Mouse (Mus musculus) CH12.LX (cell line): ENCODE measurements around the gene 4930469K13Rik.

ENCODE experiments used
- CTCF ChIP-seq, 2 experiments: IDR thresholded peaks in 1 of 2; conservative IDR thresholded peaks in 1 of 2; 2 replicates each; pipeline ENCODE4 v1.5.1; 2011 to 2012; ENCODE audit warnings: low read depth in 2 of 2, low read length in 2 of 2, improper control_type of control experiment in 1 of 2, inconsistent platforms in 1 of 2, mild to moderate bottlenecking in 1 of 2, moderate library complexity in 1 of 2
- EP300 ChIP-seq: IDR thresholded peaks from 2 replicates; pipeline ENCODE4 v1.6.1; 2011; ENCODE audit warnings: low read length, improper control_type of control experiment
- ZNF384 ChIP-seq: IDR thresholded peaks from 2 replicates; pipeline ENCODE4 v1.6.1; 2012; ENCODE audit warnings: low read depth, low read length, improper control_type of control experiment, inconsistent platforms

DNA sequence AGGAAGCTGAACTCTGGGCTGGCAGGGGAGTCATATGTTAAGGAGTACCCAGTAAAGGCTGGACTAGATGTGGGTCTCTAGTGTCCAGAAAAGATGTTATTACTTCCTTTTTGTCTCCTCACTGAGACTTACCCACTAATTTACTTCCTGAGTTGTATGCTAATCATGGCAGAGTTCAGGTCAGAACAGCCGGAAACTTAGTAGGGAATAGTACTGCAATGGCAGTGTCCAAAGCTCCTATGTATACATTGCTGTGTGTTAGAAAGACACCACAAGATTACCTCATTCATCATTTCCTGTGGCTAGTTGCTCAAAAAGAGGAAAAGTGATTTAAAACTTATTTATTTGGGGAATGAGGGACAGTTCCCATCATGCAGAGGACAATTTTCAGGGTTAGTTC is 73.3 kb downstream of the 4930469K13Rik start:
- TF ChIP-seq ZNF384 (no peak), CTCF (conservative IDR thresholded peaks at IDR 0.05 in 1 of 2, IDR thresholded peaks at IDR 0.05 in 1 of 2; ENCODE audit: low read depth in 2 of 2, low read length in 2 of 2) (no peak), EP300 (no peak)
